Mouse (Mus musculus) CH12.LX (cell line): Measurements from ENCODE around the gene Pa2g4. TPM values are rescaled to one million over a fixed set of nuclear protein-coding genes. Genes with fewer than 3 reads are reported as not detected.

Experiments
- DNase-seq: peaks from one replicate; pipeline ENCODE4 v3.0.0-alpha.2; 2013; ENCODE audit errors: extremely low read depth
- H3K27ac ChIP-seq: 2 replicates; pipeline ENCODE4 v1.5.1; 2012; ENCODE audit warnings: low read depth, mild to moderate bottlenecking, control low read depth, moderate library complexity; ENCODE audit not compliant: insufficient read depth
- H3K27me3 ChIP-seq: replicated peaks from 2 replicates; pipeline ENCODE3; 2012; ENCODE audit warnings: inconsistent platforms
- H3K36me3 ChIP-seq, 2 experiments: replicated peaks in 1 of 2; 2 replicates each; pipeline versions ENCODE3 to v1.6.1; 2012; ENCODE audit warnings: inconsistent platforms in 1 of 2, low read length in 1 of 2, mild to moderate bottlenecking in 1 of 2, mixed read lengths in 1 of 2, moderate library complexity in 1 of 2; ENCODE audit not compliant: control insufficient read depth in 1 of 2, insufficient read depth in 1 of 2
- H3K4me1 ChIP-seq, 2 experiments: 2 replicates each; pipeline ENCODE4 v1.6.1; 2012; ENCODE audit warnings: inconsistent platforms in 1 of 2, moderate library complexity in 1 of 2; ENCODE audit not compliant: insufficient read depth in 2 of 2, control insufficient read depth in 1 of 2
- H3K4me2 ChIP-seq: 2 replicates; pipeline ENCODE4 v1.6.1; 2012; ENCODE audit warnings: low read depth, mild to moderate bottlenecking, control low read depth; ENCODE audit not compliant: poor library complexity, insufficient read depth, severe bottlenecking
- H3K4me3 ChIP-seq, 3 experiments: fragments of 150-350 bp in 1 of 3; sonication (generic) in 1 of 3; replicated peaks in 1 of 3; 2 replicates each; pipeline versions ENCODE3 to v1.5.1; 2011 to 2012; ENCODE audit warnings: low read depth in 2 of 3, low read length in 2 of 3, mild to moderate bottlenecking in 2 of 3, moderate library complexity in 2 of 3, control low read depth in 1 of 3, improper control_type of control experiment in 1 of 3, inconsistent platforms in 1 of 3, mixed read lengths in 1 of 3; ENCODE audit not compliant: poor library complexity in 1 of 3
- H3K79me2 ChIP-seq: replicated peaks from 2 replicates; pipeline ENCODE4 v1.6.1; 2012; ENCODE audit warnings: mild to moderate bottlenecking, moderate library complexity; ENCODE audit not compliant: control insufficient read depth, poor library complexity, insufficient read depth, severe bottlenecking; ENCODE audit errors: extremely low read depth
- H3K9ac ChIP-seq: 2 replicates; pipeline ENCODE4 v1.6.1; 2012; ENCODE audit warnings: low read depth, mild to moderate bottlenecking, control low read depth, moderate library complexity; ENCODE audit not compliant: insufficient read depth
- H3K9me3 ChIP-seq: replicated peaks from 2 replicates; pipeline ENCODE3; 2012; ENCODE audit warnings: low read length, inconsistent platforms, mixed read lengths
- CHD1 ChIP-seq: IDR thresholded peaks from 2 replicates; pipeline ENCODE4 v1.6.1; 2012; ENCODE audit warnings: low read depth, low read length, improper control_type of control experiment, inconsistent platforms
- CHD2 ChIP-seq: IDR thresholded peaks from 2 replicates; pipeline ENCODE4 v1.6.1; 2011; ENCODE audit warnings: low read length, improper control_type of control experiment
- CTCF ChIP-seq, 2 experiments: IDR thresholded peaks in 1 of 2; conservative IDR thresholded peaks in 1 of 2; 2 replicates each; pipeline ENCODE4 v1.5.1; 2011 to 2012; ENCODE audit warnings: low read depth in 2 of 2, low read length in 2 of 2, improper control_type of control experiment in 1 of 2, inconsistent platforms in 1 of 2, mild to moderate bottlenecking in 1 of 2, moderate library complexity in 1 of 2
- HCFC1 ChIP-seq: IDR thresholded peaks from 2 replicates; pipeline ENCODE4 v1.6.1; 2012; ENCODE audit warnings: low read depth, mild to moderate bottlenecking, inconsistent platforms, low read length, improper control_type of control experiment
- JUN ChIP-seq: IDR thresholded peaks from 2 replicates; pipeline ENCODE4 v1.6.1; 2011; ENCODE audit warnings: low read depth, mild to moderate bottlenecking, low read length, improper control_type of control experiment, moderate library complexity; ENCODE audit not compliant: insufficient read depth
- KAT2A ChIP-seq: IDR thresholded peaks from 2 replicates; pipeline ENCODE4 v1.6.1; 2012; ENCODE audit warnings: low read length, improper control_type of control experiment, inconsistent platforms; ENCODE audit not compliant: insufficient replicate concordance
- MAFK ChIP-seq: IDR thresholded peaks from 2 replicates; pipeline ENCODE4 v1.6.1; 2011; ENCODE audit warnings: low read length, improper control_type of control experiment; ENCODE audit not compliant: insufficient replicate concordance
- MAX ChIP-seq: IDR thresholded peaks from 2 replicates; pipeline ENCODE4 v1.6.1; 2011; ENCODE audit warnings: low read length, improper control_type of control experiment
- MEF2A ChIP-seq: IDR thresholded peaks from 2 replicates; pipeline ENCODE4 v1.6.1; 2014; ENCODE audit warnings: low read depth, mild to moderate bottlenecking, inconsistent platforms, low read length, improper control_type of control experiment, borderline replicate concordance
- NELFE ChIP-seq: IDR thresholded peaks from 2 replicates; pipeline ENCODE4 v1.6.1; 2011; ENCODE audit warnings: low read depth, low read length, improper control_type of control experiment
- PAX5 ChIP-seq: IDR thresholded peaks from 2 replicates; pipeline ENCODE4 v1.6.1; 2012; ENCODE audit warnings: low read length, inconsistent platforms, mixed read lengths
- RAD21 ChIP-seq: IDR thresholded peaks from 2 replicates; pipeline ENCODE4 v1.6.1; 2011; ENCODE audit warnings: low read depth, mild to moderate bottlenecking, low read length, improper control_type of control experiment, moderate library complexity
- SIN3A ChIP-seq: IDR thresholded peaks from 2 replicates; pipeline ENCODE4 v1.6.1; 2012; ENCODE audit warnings: low read length, improper control_type of control experiment, inconsistent platforms
- SMC3 ChIP-seq: IDR thresholded peaks from 2 replicates; pipeline ENCODE4 v1.6.1; 2011; ENCODE audit warnings: low read depth, low read length, improper control_type of control experiment
- TBP ChIP-seq: conservative IDR thresholded peaks from 2 replicates; pipeline ENCODE4 v1.6.1; 2011; ENCODE audit warnings: low read depth, low read length, improper control_type of control experiment
- UBTF ChIP-seq: IDR thresholded peaks from 2 replicates; pipeline ENCODE4 v1.6.1; 2012; ENCODE audit warnings: low read depth, mild to moderate bottlenecking, inconsistent platforms, low read length, improper control_type of control experiment, moderate library complexity
- USF1 ChIP-seq: IDR thresholded peaks from 2 replicates; pipeline ENCODE4 v1.6.1; 2014; ENCODE audit warnings: low read depth, mild to moderate bottlenecking, inconsistent platforms, low read length, improper control_type of control experiment
- ZKSCAN1 ChIP-seq: IDR thresholded peaks from 2 replicates; pipeline ENCODE4 v1.6.1; 2012; ENCODE audit warnings: low read depth, inconsistent platforms, low read length, improper control_type of control experiment, borderline replicate concordance
- ZMIZ1 ChIP-seq: IDR thresholded peaks from 2 replicates; pipeline ENCODE4 v1.6.1; 2012; ENCODE audit warnings: low read depth, mild to moderate bottlenecking, inconsistent platforms, low read length, improper control_type of control experiment
- dilution Hi-C: fragments of 300-500 bp; cut with MboI; formaldehyde crosslinking; loops from 2 replicates; pipeline ENCODE4 v1.14.3; 2020; ENCODE audit warnings: low sequenced_read_pairs; ENCODE audit not compliant: extremely low pct_unique_long_range_greater_than_20kb, extremely low pct_ligation_motif_present
- in situ Hi-C: fragments of 300-500 bp; cut with MboI; formaldehyde crosslinking; loops from 3 replicates; pipeline ENCODE4 v1.14.3; 2019; ENCODE audit warnings: low sequenced_read_pairs, low pct_ligation_motif_present, low pct_unique_long_range_greater_than_20kb, mixed read lengths
- polyA plus RNA-seq: library from polyadenylated mRNA; unstranded; fragments of >175 nt; gene quantifications from 2 replicates; pipeline ENCODE4 v1.2.1, GENCODE M21; 2012; ENCODE audit warnings: low read depth; ENCODE audit not compliant: insufficient read length
- total RNA-seq, 2 experiments: library from RNA; depleted of rRNA; stranded (reverse); fragments of 300-350 nt in 1 of 2; fragments of >200 nt in 1 of 2; gene quantifications; 2 replicates each; pipeline ENCODE4 v1.2.3; 2012 to 2014

The Pa2g4 gene
- total and polyA plus RNA-seq, 3 experiments = 129 to 550 (median 133) TPM

- no peaks in the 10 kb centered on the region for H3K27me3 ChIP-seq
- H3K27ac ChIP-seq = no peak overlapping the region
- H3K4me1 ChIP-seq = peaks cover 0 to 14% of the 10 kb centered on the region in 2 experiments; a peak in 2 of 4 replicates
- dilution Hi-C loops = no loop called here
- peaks cover 45 to 52% of the 10 kb centered on the region in 2 experiments for H3K36me3 ChIP-seq
- H3K79me2 ChIP-seq = no peaks in the 10 kb centered on the region
- TF ChIP-seq SIN3A (no peak), CHD2 (no peak), JUN (no peak), NELFE (no peak), KAT2A (no peak)
- no peak overlapping the region for H3K9ac ChIP-seq
- no peaks in the 10 kb centered on the region for H3K9me3 ChIP-seq
- no peak for DNase-seq
- H3K4me3 ChIP-seq = no peak overlapping the region
- H3K4me2 ChIP-seq = no peak overlapping the region
- in situ Hi-C loops = no loop called here
These were observed 43.4 kb downstream of the Pa2g4 start for GRCm38 (mm10) chr10:128522351-128522750.

GRCm38 (mm10) chr10:128520591-128520990 lies 45.2 kb downstream of the Pa2g4 start:
- Histone ChIP-seq H3K27ac (no peak overlapping the region), H3K36me3 (peaks cover 62 to 70% of the 10 kb centered on the region in 2 experiments), H3K4me1 (peaks cover 0 to 9% of the 10 kb centered on the region in 2 experiments; a peak in 2 of 4 replicates), H3K4me2 (no peak overlapping the region), H3K27me3 (no peaks in the 10 kb centered on the region), H3K4me3 (no peak overlapping the region), H3K9ac (no peak overlapping the region), H3K9me3 (no peaks in the 10 kb centered on the region), H3K79me2 (no peaks in the 10 kb centered on the region)
- TF ChIP-seq ZMIZ1 (no peak), MAFK (no peak), CTCF (conservative IDR thresholded peaks at IDR 0.05 in 1 of 2, IDR thresholded peaks at IDR 0.05 in 1 of 2; ENCODE audit: low read depth in 2 of 2, low read length in 2 of 2) (no peak), USF1 (no peak), HCFC1 (no peak), MAX (no peak), NELFE (no peak), CHD1 (no peak), UBTF (no peak), SMC3 (no peak), TBP (no peak), PAX5 (no peak), RAD21 (no peak), ZKSCAN1 (no peak), MEF2A (no peak)
- no peak for DNase-seq
- dilution Hi-C loops = no loop called here
- in situ Hi-C loops = no loop called here
